Mouse (Mus musculus) intestine, postnatal 0 days (tissue): ENCODE results near the gene Fv1. TPM values are rescaled to one million over a fixed set of nuclear protein-coding genes. Genes with fewer than 3 reads are reported as not detected.
"Not testable (repeated sequence)": the region's sequence is repeated elsewhere in the genome, so short reads cannot be mapped to it uniquely, and the experiment has no call there.

Source experiments
- ATAC-seq: fragments of 200-750 bp; cut with Nextera tagmentation; 2 replicates; pipeline ENCODE4 v1.8.0; 2017; ENCODE audit warnings: mild to moderate bottlenecking, moderate TSS enrichment, moderate library complexity
- H3K27ac ChIP-seq: fragments of 300-500 bp; sonication (generic); 2 replicates; pipeline ENCODE4 v1.5.1; 2014; ENCODE audit warnings: mild to moderate bottlenecking, low read depth, low read length, moderate library complexity
- H3K27me3 ChIP-seq: fragments of 300-500 bp; sonication (generic); replicated peaks from 2 replicates; pipeline ENCODE4 v1.6.1; 2014; ENCODE audit warnings: low read length, mixed read lengths; ENCODE audit not compliant: control insufficient read depth, insufficient read depth
- H3K36me3 ChIP-seq: fragments of 300-500 bp; sonication (generic); 2 replicates; pipeline ENCODE4 v1.6.1; 2014; ENCODE audit warnings: mild to moderate bottlenecking, moderate library complexity; ENCODE audit not compliant: control insufficient read depth, insufficient read depth
- H3K4me1 ChIP-seq: fragments of 300-500 bp; sonication (generic); replicated peaks from 2 replicates; pipeline ENCODE4 v1.6.1; 2014; ENCODE audit warnings: antibody characterized with exemption, low read length, mixed read lengths; ENCODE audit not compliant: control insufficient read depth, insufficient read depth
- H3K4me2 ChIP-seq: fragments of 300-500 bp; sonication (generic); replicated peaks from 2 replicates; pipeline ENCODE4 v1.6.1; 2014; ENCODE audit warnings: low read depth, mild to moderate bottlenecking, moderate library complexity
- H3K4me3 ChIP-seq: fragments of 300-500 bp; sonication (generic); 2 replicates; pipeline ENCODE4 v1.5.1; 2014; ENCODE audit warnings: low read depth, low read length
- H3K9ac ChIP-seq: fragments of 300-500 bp; sonication (generic); 2 replicates; pipeline ENCODE4 v1.6.1; 2014; ENCODE audit warnings: mild to moderate bottlenecking, low read depth, low read length
- H3K9me3 ChIP-seq: fragments of 300-500 bp; sonication (generic); 2 replicates; pipeline ENCODE4 v1.6.1; 2016; ENCODE audit warnings: mixed run types; ENCODE audit not compliant: control insufficient read depth
- CTCF ChIP-seq: sonication (generic); IDR thresholded peaks from 2 replicates; pipeline ENCODE4 v1.5.1; 2016; ENCODE audit warnings: low read depth, mild to moderate bottlenecking, control low read depth, antibody characterized with exemption, moderate library complexity
- WGBS: fragments of 180-500 bp; shearing (Covaris S2); extraction: QIAGEN DNeasy Blood & Tissue Kit; methylation state at CpG from one replicate; pipeline ENCODE4 v1.1.7; 2014; 5-methylcytosine and 5-hydroxymethylcytosine counted together
- polyA plus RNA-seq: library from polyadenylated mRNA; unstranded; fragments of >200 nt; fragmentation: Nextera tagmentation; extraction: Ambion mirVana; gene quantifications from 2 replicates; pipeline ENCODE4 v1.2.1, GENCODE M21; 2015

Fv1 gene
- polyA plus RNA-seq, 1 experiment from 2014 or later, result 1.3 TPM

DNA sequence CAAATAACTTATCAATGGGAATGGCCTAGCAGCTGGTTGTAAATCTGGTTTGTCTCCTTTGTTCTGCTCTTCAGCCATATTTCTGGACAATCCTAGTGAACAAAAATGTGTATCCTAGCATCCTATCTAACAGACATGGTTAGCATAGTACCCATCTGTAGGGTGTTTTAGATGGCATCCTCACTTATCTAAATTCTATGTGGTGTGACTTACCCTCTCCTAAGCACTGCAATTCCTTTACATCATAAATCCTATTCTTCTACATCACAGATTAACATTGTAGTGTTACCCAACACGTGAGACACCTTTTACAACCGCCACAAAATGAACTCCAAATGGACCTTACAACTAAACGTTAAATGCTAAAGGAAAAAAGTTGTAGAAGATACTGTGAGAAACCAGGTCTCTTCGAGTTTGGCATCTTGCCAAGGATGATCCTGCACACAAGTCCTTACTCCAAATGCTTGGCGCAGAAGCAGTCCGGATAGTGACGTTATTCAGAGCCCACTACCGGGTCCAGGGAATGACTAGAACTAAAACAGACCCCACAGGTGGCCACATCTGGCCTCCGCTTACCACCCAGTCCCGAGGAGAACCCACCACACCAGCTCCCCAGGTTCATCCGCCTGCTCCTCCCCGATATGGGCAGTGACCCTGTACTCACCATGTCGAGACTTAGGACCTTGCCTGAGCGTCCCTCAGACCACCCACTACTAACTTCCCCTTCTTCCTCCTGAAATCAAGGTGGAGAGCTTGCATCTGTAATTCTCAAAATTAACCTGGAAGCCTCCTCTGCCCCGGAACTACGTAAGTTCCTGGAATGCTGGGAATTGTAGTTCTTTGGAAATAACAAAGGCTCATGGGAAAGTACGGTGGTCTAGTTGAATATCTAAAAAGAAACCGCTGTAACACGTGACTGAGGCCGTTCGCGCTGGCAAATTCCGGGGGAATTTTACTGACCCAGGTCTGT lies 20.9 kb upstream of the Fv1 start, which contains the start of gene Zfp933:
Gene Zfp933, minus strand, starts transcription at position 753 of the 970 bp plus-strand sequence.
- peaks cover 5% of the 10 kb centered on the region; the same call in 1 of the 2 replicates for H3K4me1 ChIP-seq
- ATAC-seq, result peak; percentile 90
- peak within 1 kb of the TSS; percentile 96 for H3K4me3 ChIP-seq
- no peak for TF ChIP-seq CTCF
- peak within 1 kb of the TSS; percentile 41; the same call in 1 of the 2 replicates for H3K27ac ChIP-seq
- 2% methylated on average over 23 of the region's 23 CpGs for WGBS
- H3K27me3 ChIP-seq, result no peaks in the 10 kb centered on the region
- H3K36me3 ChIP-seq, result peaks cover 7% of the 10 kb centered on the region
- peak within 1 kb of the TSS; percentile 80 for H3K4me2 ChIP-seq
- H3K9me3 ChIP-seq, result no peaks in the 10 kb centered on the region
- peak within 1 kb of the TSS; percentile 65 for H3K9ac ChIP-seq

DNA sequence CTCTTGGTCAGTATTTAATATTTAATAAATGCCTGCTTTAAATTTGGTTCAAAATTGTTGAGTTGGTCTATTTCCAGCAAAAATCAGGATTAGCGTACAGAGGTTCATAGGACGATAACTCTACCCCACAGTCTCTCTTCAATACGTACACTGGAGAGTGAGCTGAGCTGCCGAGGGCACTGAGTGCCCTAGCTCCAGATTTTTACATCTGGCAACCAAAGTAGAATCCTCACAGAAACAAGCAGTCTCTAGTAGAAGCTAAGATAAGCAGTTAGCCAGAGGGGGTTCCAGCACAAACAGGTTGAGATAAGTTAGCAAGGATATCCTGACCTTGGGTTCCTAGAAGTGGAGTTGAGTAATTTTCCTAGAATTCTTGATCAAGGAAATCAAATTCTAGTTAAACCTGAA lies 20.2 kb upstream of the Fv1 start:
- TF ChIP-seq CTCF, result no peak
- peak overlapping the region; percentile 80 for H3K4me2 ChIP-seq

DNA sequence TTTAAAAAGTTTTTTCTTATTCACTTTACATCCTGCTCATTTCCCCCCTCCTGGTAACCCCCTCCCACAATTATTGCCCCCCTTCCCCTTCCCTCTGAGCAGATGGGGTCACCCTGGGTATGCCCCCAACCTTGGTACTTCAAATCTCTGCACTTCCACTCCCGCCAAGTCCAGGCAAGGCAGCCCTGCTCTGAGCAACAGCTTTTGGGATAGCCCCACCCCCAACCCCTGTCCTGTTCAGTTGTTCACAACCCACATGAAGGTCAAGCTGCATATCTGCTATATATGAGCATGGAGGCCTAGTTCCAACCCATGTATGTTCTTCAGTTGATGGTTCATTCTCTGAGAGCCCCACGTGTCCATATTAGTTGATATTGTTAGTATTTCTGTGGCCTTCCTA lies 18.0 kb upstream of the Fv1 start:
- no peak for ATAC-seq
- peaks cover 5% of the 10 kb centered on the region; the same call in 1 of the 2 replicates for H3K4me1 ChIP-seq
- no peak overlapping the region for H3K4me2 ChIP-seq
- 83% methylated on average over 2 of the region's 2 CpGs for WGBS
- H3K36me3 ChIP-seq, result no peaks in the 10 kb centered on the region
- no peaks in the 10 kb centered on the region for H3K9me3 ChIP-seq
- H3K4me3 ChIP-seq, result no peak overlapping the region
- TF ChIP-seq CTCF, result no peak
- H3K9ac ChIP-seq, result no peak overlapping the region
- no peaks in the 10 kb centered on the region for H3K27me3 ChIP-seq
- no peak overlapping the region for H3K27ac ChIP-seq

More for the DNA sequence above, 20.2 kb upstream of the Fv1 start:
- H3K4me1 ChIP-seq, result peaks cover 5% of the 10 kb centered on the region; the same call in 1 of the 2 replicates
- peak overlapping the region; percentile 41; the same call in 1 of the 2 replicates for H3K27ac ChIP-seq
- H3K36me3 ChIP-seq, result peaks cover 4% of the 10 kb centered on the region
- no peaks in the 10 kb centered on the region for H3K9me3 ChIP-seq
- peak overlapping the region; percentile 96 for H3K4me3 ChIP-seq
- no peaks in the 10 kb centered on the region for H3K27me3 ChIP-seq
- peak overlapping the region; percentile 65 for H3K9ac ChIP-seq
- 2% methylated on average over 4 of the region's 4 CpGs for WGBS
- ATAC-seq, result peak; percentile 57

DNA sequence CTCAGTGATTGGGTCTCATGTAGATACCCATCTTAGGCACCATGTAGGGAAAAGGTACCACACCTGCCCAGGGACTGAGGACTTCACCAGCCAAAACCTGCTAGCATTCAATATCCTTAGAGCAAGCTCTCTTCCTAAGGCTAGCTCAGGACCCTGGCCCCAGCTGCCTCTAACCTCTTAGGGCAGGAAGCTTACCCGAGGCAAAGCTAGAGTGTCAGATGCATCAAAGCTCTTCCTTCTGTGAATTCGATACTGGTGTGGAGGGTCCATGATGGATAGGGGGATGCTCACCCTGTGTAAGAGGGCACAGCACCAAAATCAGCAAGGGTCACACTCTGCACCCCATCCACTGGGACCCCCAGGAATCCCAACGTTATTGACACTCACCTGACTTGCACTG lies 6.7 kb upstream of the Fv1 start:
- H3K27ac ChIP-seq, result no peak overlapping the region
- peaks cover 48% of the 10 kb centered on the region for H3K36me3 ChIP-seq
- no peaks in the 10 kb centered on the region for H3K27me3 ChIP-seq
- no peak overlapping the region for H3K9ac ChIP-seq
- H3K4me2 ChIP-seq, result no peak overlapping the region
- WGBS, result 89% methylated on average over 3 of the region's 3 CpGs
- TF ChIP-seq CTCF, result no peak
- no peaks in the 10 kb centered on the region for H3K4me1 ChIP-seq
- no peak for ATAC-seq
- no peak overlapping the region for H3K4me3 ChIP-seq
- H3K9me3 ChIP-seq, result no peaks in the 10 kb centered on the region

DNA sequence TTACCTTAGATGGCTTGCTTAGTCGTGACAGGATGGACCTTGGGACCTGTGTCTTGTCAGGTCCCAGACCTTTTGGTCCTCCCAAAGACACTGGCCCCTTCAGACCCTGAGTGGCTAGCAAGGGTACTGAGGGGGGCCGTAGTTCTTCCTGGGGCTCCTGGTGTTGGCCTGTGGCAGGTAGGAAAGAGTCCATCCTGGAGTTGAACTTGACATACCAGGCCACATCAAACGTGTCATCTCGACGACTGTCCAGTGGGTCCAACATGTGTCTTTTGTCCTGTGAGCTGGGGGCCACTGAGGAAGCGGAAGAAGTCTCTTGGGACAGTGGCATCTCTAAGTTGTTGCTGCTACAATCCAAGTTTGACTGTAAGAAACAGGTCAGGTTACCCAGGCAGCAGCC lies 3.1 kb upstream of the Fv1 start:
- peaks cover 41% of the 10 kb centered on the region for H3K36me3 ChIP-seq
- 98% methylated on average over 6 of the region's 6 CpGs for WGBS
- no peaks in the 10 kb centered on the region for H3K27me3 ChIP-seq
- H3K9me3 ChIP-seq, result no peaks in the 10 kb centered on the region
- no peak overlapping the region for H3K4me3 ChIP-seq
- no peak for TF ChIP-seq CTCF
- no peak overlapping the region for H3K9ac ChIP-seq
- ATAC-seq, result no peak
- H3K4me1 ChIP-seq, result peaks cover 3% of the 10 kb centered on the region; the same call in 1 of the 2 replicates
- no peak overlapping the region for H3K4me2 ChIP-seq
- no peak overlapping the region for H3K27ac ChIP-seq

DNA sequence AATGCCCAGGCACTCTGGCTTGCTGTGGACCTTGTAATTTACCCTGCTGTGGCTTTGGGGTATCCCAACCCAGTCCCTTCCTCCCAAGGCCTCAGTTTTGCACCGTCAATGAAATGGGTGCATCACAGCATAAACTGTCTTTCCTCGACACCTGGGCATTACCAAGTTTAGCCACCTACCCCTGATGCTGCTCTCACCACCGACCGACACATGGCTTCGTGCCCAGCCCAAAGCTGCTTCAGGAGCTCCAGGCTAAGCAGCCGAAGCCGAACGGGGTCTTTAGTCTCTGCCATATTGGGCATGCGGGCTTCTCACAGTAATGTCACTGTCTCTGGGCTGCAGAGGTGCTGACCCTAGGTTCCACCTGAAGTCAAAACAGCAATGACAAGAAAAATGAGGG lies 2.7 kb upstream of the Fv1 start:
- TF ChIP-seq CTCF, result no peak
- Histone ChIP-seq H3K4me3 (no peak overlapping the region), H3K36me3 (peaks cover 37% of the 10 kb centered on the region), H3K4me2 (no peak overlapping the region), H3K9me3 (no peaks in the 10 kb centered on the region), H3K9ac (no peak overlapping the region), H3K27ac (no peak overlapping the region), H3K4me1 (peaks cover 3% of the 10 kb centered on the region; the same call in 1 of the 2 replicates), H3K27me3 (no peaks in the 10 kb centered on the region)
- 96% methylated on average over 9 of the region's 9 CpGs for WGBS
- no peak for ATAC-seq

DNA sequence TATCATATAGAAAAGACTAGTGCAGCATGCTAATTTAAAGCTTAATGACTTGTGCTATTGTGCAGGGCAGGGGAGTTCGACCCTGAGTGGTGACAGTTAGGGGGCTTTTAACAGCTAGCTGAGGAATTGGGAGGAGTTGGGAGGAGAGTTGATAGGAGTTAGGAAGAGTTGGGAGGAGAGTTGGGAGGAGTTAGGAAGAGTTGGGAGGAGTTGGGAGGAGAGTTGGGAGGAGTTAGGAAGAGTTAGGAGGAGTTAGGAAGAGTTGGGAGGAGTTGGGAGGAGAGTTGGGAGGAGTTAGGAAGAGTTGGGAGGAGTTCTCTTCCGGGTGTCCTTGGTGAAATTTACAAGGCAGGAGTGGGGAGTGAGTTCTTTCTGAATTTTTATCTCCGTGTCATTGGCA lies 2.0 kb upstream of the Fv1 start:
- peaks cover 29% of the 10 kb centered on the region for H3K36me3 ChIP-seq
- not testable (repeated sequence) for H3K4me1 ChIP-seq, H3K27me3 ChIP-seq, H3K9me3 ChIP-seq, H3K4me3 ChIP-seq, ATAC-seq, H3K27ac ChIP-seq, H3K4me2 ChIP-seq, H3K9ac ChIP-seq
- 33% methylated on average over 3 of the region's 3 CpGs for WGBS
